Mouse (Mus musculus): ENCODE measurements around the gene Hist1h3e. TPM values are rescaled to one million over a fixed set of nuclear protein-coding genes. Genes with fewer than 3 reads are reported as not detected.
"Not testable (repeated sequence)": the region's sequence is repeated elsewhere in the genome, so short reads cannot be mapped to it uniquely, and the experiment has no call there.

Hist1h3e gene
- total and polyA plus RNA-seq, 2 experiments from 2014 or later = 1.3 to 528 TPM

GRCm38 (mm10) chr13:23576351-23576881, 14.2 kb upstream of the Hist1h3e start:
- Histone ChIP-seq H3K4me2 (ENCODE audit: low read depth, low read length) (peak overlapping the region; percentile 52), H3K27me3 (ENCODE audit: insufficient read depth, low read length) (no peaks in the 10 kb centered on the region), H3K4me1 (ENCODE audit: insufficient read depth, low read length) (0 out of 2 replicates have a peak, but pooled peaks cover 3% of the 10 kb centered on the region), H3K36me3 (ENCODE audit: insufficient read depth, low read length) (no peaks in the 10 kb centered on the region), H3K9me3 (ENCODE audit: low read length) (no peaks in the 10 kb centered on the region), H3K9ac (replicated peaks; ENCODE audit: low read length) (peak overlapping the region; percentile 42; the same call in 1 of the 2 replicates), H3K4me3 (ENCODE audit: low read length) (peak overlapping the region; percentile 32), H3K27ac (peak overlapping the region; percentile 70)
- WGBS = 8% methylated on average over 7 of the region's 7 CpGs
- DNase-seq (ENCODE audit: low spot score) (no peak), ATAC-seq (no peak)
- no peak for TF ChIP-seq CTCF (IDR thresholded peaks at IDR 0.05; ENCODE audit: low read depth)

DNA sequence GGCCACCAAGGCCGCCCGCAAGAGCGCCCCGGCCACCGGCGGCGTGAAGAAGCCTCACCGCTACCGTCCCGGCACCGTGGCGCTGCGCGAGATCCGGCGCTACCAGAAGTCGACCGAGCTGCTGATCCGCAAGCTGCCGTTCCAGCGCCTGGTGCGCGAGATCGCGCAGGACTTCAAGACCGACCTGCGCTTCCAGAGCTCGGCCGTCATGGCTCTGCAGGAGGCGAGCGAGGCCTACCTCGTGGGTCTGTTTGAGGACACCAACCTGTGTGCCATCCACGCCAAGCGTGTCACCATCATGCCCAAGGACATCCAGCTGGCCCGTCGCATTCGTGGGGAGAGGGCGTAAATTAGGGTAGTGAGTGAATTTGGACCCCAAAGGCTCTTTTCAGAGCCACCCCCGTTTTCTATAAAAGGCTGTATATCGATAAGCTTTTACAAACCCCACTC, 13.7 kb upstream of the Hist1h3e start:
- ATAC-seq; DNase-seq (ENCODE audit: low spot score); H3K27me3 ChIP-seq (ENCODE audit: insufficient read depth, low read length); H3K4me1 ChIP-seq (ENCODE audit: insufficient read depth, low read length); H3K9me3 ChIP-seq (ENCODE audit: low read length); H3K36me3 ChIP-seq (ENCODE audit: insufficient read depth, low read length): not testable (repeated sequence)
- Histone ChIP-seq H3K9ac (replicated peaks; ENCODE audit: low read length) (peak overlapping the region; percentile 42; the same call in 1 of the 2 replicates), H3K27ac (peak overlapping the region; percentile 70), H3K4me2 (ENCODE audit: low read depth, low read length) (peak overlapping the region; percentile 52), H3K4me3 (ENCODE audit: low read length) (peak overlapping the region; percentile 32)
- 0% methylated on average over 13 of the region's 40 CpGs for WGBS

GRCm38 (mm10) chr13:23575271-23575851, 13.2 kb upstream of the Hist1h3e start, which contains the start of gene Hist1h3d:
Hist1h3d (plus strand) TSS chr13:23575763.
- Histone ChIP-seq H3K4me2 (ENCODE audit: low read depth, low read length) (peak within 1 kb of the TSS; percentile 52), H3K36me3 (ENCODE audit: insufficient read depth, low read length) (no peaks in the 10 kb centered on the region), H3K4me3 (ENCODE audit: low read length) (peak within 1 kb of the TSS; percentile 32), H3K9ac (replicated peaks; ENCODE audit: low read length) (peak within 1 kb of the TSS; percentile 42; the same call in 1 of the 2 replicates), H3K9me3 (ENCODE audit: low read length) (no peaks in the 10 kb centered on the region), H3K4me1 (ENCODE audit: insufficient read depth, low read length) (peaks cover 3% of the 10 kb centered on the region; the same call in 1 of the 2 replicates), H3K27me3 (ENCODE audit: insufficient read depth, low read length) (no peaks in the 10 kb centered on the region), H3K27ac (peak within 1 kb of the TSS; percentile 70)
- ATAC-seq = peak; percentile 69
- peak; percentile 88 for DNase-seq (ENCODE audit: low spot score)
- WGBS = under 1% methylated on average over 18 of the region's 18 CpGs
- TF ChIP-seq CTCF (IDR thresholded peaks at IDR 0.05; ENCODE audit: low read depth) = no peak

DNA sequence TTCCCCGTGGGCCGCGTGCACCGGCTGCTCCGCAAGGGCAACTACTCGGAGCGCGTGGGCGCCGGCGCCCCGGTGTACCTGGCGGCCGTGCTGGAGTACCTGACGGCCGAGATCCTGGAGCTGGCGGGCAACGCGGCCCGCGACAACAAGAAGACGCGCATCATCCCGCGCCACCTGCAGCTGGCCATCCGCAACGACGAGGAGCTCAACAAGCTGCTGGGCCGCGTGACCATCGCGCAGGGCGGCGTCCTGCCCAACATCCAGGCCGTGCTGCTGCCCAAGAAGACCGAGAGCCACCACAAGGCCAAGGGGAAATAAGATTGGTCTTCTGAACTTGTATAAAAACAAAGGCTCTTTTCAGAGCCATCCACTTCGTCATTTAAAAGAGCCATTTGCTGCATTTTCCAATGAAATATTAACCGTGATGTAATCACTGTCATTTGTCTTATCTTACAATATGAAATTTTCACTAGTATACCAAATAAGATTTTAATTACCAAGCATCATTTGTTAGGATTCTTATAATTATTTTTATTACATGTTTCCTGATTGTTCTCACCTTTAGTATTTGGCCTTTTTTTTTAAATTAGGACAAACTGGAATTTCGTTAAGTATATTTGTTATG, 12.5 kb upstream of the Hist1h3e start:
- Histone ChIP-seq H3K4me3 (ENCODE audit: low read length) (peak overlapping the region; percentile 32), H3K4me2 (ENCODE audit: low read depth, low read length) (peak overlapping the region; percentile 59), H3K27ac (peak overlapping the region; percentile 81)
- under 1% methylated on average over 5 of the region's 39 CpGs for whole genome bisulfite sequencing
- H3K27me3 ChIP-seq (ENCODE audit: insufficient read depth, low read length); H3K4me1 ChIP-seq (ENCODE audit: insufficient read depth, low read length); H3K9me3 ChIP-seq (ENCODE audit: low read length); H3K9ac ChIP-seq (replicated peaks; ENCODE audit: low read length); DNase-seq (ENCODE audit: low spot score); H3K36me3 ChIP-seq (ENCODE audit: insufficient read depth, low read length): not testable (repeated sequence)
- peak; percentile 18 for ATAC-seq

- H3K4me3 ChIP-seq (ENCODE audit: low read length) = peak within 1 kb of the TSS; percentile 32
- H3K27me3 ChIP-seq (ENCODE audit: insufficient read depth, low read length); H3K9ac ChIP-seq (replicated peaks; ENCODE audit: low read length); H3K4me1 ChIP-seq (ENCODE audit: insufficient read depth, low read length); H3K9me3 ChIP-seq (ENCODE audit: low read length); H3K36me3 ChIP-seq (ENCODE audit: insufficient read depth, low read length): not testable (repeated sequence)
- DNase-seq (ENCODE audit: low spot score) (peak; percentile 99), ATAC-seq (peak; percentile 95)
- H3K27ac ChIP-seq = peak within 1 kb of the TSS; percentile 81
- WGBS = under 1% methylated on average over 30 of the region's 42 CpGs
- peak within 1 kb of the TSS; percentile 59 for H3K4me2 ChIP-seq (ENCODE audit: low read depth, low read length)
Observed at GRCm38 (mm10) chr13:23573898-23574524, 11.8 kb upstream of the Hist1h3e start, which contains the start of the genes Hist1h2bf and Hist1h2ad. Hist1h2bf (minus strand) TSS chr13:23574196. Hist1h2ad (plus strand) TSS chr13:23574381.

GRCm38 (mm10) chr13:23573034-23573897, 11.1 kb upstream of the Hist1h3e start:
- Histone ChIP-seq H3K4me3 (ENCODE audit: low read length) (peak overlapping the region; percentile 39), H3K27ac (peak overlapping the region; percentile 81), H3K4me2 (ENCODE audit: low read depth, low read length) (peak overlapping the region; percentile 59)
- H3K27me3 ChIP-seq (ENCODE audit: insufficient read depth, low read length); DNase-seq (ENCODE audit: low spot score); H3K9me3 ChIP-seq (ENCODE audit: low read length); ATAC-seq; H3K4me1 ChIP-seq (ENCODE audit: insufficient read depth, low read length); H3K9ac ChIP-seq (replicated peaks; ENCODE audit: low read length); H3K36me3 ChIP-seq (ENCODE audit: insufficient read depth, low read length): not testable (repeated sequence)
- 9% methylated on average over 17 of the region's 20 CpGs for WGBS

All from hindbrain, postnatal 0 days (tissue).